Mouse (Mus musculus) left cerebral cortex, adult 18-20 months (tissue): ENCODE measurements at regions not wholly inside any gene's neighbourhood (a gene's known extent, or its start where the extent isn't known, plus 50 kb on each side); places are given as distances from the start of the nearest gene placed in this dataset.
"Not testable (repeated sequence)": the region's sequence is repeated elsewhere in the genome, so short reads cannot be mapped to it uniquely, and the experiment has no call there.

Source experiments
- DNase-seq, 2 experiments: peaks; one replicate each; pipeline ENCODE4 v3.0.0; 2021 to 2022; ENCODE audit warnings: low spot score in 2 of 2, mixed read lengths in 1 of 2

- not testable (repeated sequence) for DNase-seq
These were observed 52.1 kb upstream of the Dyrk2 start for GRCm38 (mm10) chr10:118922120-118922519.
